Mouse (Mus musculus) gastrocnemius, postnatal 14 days (tissue): Measurements from ENCODE around the gene Clrn2. TPM values are rescaled to one million over a fixed set of nuclear protein-coding genes. Genes with fewer than 3 reads are reported as not detected.

Experiments used
- DNase-seq: peaks from one replicate; pipeline ENCODE4 v3.0.0; 2021; ENCODE audit warnings: mixed read lengths
- intact Hi-C: fragments of 180-260 bp; cut with DNase I; formaldehyde crosslinking; loops from one replicate; pipeline ENCODE4 v1.15.1; 2025; ENCODE audit warnings: low total_unique reads
- total RNA-seq, 2 experiments: library from RNA; stranded (reverse); gene quantifications; 2 replicates each; pipeline ENCODE4 v1.2.3; 2021

Clrn2 gene
- total RNA-seq, 2 experiments from 2014 or later = not detected

DNA sequence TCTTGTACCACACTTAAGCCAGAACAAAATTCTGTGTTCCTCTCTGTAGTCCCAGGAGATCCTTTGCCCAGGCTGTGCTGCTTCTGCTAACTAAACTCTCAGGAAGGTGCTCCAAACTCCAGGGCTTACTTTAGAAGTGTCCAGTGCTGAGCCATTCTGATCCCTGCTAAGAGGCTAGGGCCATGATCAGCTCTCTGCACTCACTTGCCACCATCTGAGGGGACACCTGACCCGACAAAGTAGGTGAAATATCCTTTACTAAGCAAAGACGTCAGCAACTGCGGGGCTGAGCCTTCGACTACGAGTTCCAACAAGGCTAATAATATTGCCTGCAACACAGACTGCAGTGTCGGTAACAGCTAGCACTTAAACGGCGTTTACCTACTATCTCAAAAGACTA, 4.3 kb upstream of the Clrn2 start:
- no peak for DNase-seq
- intact Hi-C loops = no loop called here

- intact Hi-C loops = no loop called here
Observed at GRCm38 (mm10) chr5:45449831-45450716, 3.5 kb upstream of the Clrn2 start, which contains the start of gene Qdpr. TSS of gene Qdpr (minus strand) at chr5:45450236.

DNA sequence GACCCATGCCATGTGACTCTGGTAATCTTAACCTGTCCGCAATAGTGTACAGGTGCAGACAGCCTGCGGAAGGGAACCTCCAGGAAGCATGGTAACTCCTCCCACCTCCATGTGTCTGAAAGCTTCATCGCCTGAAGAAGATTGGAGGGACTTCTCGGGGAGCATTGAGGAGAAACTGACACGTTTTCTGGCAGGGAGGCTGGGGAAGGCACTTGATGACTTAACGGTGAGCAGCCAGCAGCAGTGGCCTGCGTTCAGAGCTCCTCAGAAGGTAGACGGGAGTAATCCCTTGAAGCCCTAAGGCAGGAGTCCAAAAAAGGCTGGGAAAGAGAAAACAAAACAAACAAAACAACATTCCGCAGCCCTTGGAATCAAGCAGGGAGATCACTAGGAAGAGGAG, 905 bp downstream of the Clrn2 start:
- DNase-seq = no peak
- intact Hi-C loops = no loop called here

More at GRCm38 (mm10) chr5:45449831-45450716, 3.5 kb upstream of the Clrn2 start, which contains the start of gene Qdpr:
- peak; percentile 98 for DNase-seq

DNA sequence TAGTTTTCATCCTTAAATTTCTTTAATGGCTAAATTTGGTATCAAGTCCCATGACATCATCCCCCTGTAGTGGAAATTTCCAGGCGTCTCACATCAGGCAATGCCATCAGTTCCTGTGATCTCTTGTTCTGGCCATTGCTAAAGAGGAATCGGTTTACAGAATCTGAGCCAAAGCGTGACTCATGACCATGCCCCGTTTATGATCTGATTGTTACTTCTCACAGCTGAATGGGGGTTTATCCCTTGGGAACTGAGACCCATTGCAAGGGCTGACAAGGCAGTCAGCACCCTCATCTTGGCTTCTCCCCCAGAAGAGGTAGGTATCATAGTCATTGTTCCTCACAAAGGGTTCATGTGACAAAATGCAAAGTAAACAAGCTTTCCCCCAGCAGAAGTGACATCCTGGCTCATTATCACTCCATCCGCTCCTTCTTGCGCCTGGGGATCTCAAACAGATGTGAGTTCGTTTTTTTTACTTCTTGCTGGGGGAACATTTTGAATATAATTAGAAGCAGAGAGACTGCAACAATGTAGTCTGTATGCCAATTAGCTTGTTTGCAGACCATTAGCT, 19.4 kb downstream of the Clrn2 start:
- intact Hi-C loops = loop anchor here (5.0 to 10.0 kb wide), 2 partner anchors 194 to 872 kb away; partner anchors contain the start of gene Ncapg
- no peak for DNase-seq

GRCm38 (mm10) chr5:45473521-45473920, 20.0 kb downstream of the Clrn2 start:
- no peak for DNase-seq
- intact Hi-C loops = loop anchor here (5.0 to 10.0 kb wide), 2 partner anchors 194 to 871 kb away; partner anchors contain the start of gene Ncapg

DNA sequence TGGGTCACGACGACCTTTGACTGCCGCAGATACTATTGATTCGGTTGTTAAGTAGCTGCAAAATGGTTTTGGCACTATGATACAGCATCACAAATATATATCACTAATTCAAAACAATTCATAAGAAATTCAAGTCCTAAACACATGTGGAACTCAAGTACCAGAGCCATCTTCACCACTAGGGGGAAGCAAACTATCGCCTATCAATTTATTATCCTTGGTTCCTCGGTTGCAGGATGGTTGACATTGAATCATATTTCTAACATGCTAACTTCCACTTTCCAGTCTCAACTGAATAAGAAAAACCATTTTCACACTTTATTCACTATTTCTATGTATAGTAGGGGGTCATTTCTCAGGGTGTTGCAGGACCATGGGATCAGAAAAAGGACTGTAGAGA, 20.7 kb downstream of the Clrn2 start:
- intact Hi-C loops = loop anchor here (5.0 to 10.0 kb wide), 2 partner anchors 193 to 871 kb away; partner anchors contain the start of gene Ncapg
- no peak for DNase-seq

DNA sequence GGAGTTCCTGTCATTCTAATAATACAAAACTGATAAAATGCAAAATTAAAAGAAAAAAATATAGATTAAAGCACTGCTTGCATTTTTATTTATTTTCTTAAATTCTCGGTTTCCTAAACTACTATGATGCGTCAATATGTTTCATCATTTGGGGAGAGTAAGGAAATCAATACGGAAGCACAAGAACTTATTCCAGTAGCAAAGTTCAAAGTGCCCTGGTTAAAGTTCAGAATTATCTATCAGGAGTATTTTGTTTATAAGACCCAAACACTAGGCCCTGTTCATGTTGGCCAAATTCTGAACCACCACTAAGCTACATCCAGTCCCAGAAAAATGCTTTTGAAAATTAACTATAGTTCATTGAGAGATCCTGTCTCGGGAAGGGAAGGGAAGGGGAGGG, 21.2 kb downstream of the Clrn2 start:
- DNase-seq = no peak
- intact Hi-C loops = loop anchor here (5.0 to 10.0 kb wide), 2 partner anchors 193 to 870 kb away; partner anchors contain the start of gene Ncapg

DNA sequence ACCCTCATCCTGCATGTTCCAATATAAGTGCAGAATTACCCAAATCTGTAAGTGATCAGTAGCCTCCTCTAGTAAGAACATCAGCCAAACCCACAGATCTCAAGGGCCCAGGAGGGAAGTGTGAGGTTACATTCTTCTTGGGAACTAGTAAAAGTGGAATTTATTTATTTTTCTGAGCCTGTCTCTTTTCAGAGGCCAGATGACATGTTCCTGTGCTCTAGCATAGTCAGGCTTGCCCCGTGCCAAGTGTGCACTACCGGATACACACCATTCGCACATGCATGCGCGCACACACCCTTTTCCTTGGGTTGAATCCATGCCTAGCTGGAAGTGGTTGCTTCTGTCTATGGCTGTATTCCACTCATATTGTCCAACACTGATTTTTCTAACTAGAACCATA, 22.2 kb downstream of the Clrn2 start:
- intact Hi-C loops = loop anchor here (10.0 kb wide), 1 partner anchor 869 kb away; no protein-coding TSS in a partner anchor
- no peak for DNase-seq

DNA sequence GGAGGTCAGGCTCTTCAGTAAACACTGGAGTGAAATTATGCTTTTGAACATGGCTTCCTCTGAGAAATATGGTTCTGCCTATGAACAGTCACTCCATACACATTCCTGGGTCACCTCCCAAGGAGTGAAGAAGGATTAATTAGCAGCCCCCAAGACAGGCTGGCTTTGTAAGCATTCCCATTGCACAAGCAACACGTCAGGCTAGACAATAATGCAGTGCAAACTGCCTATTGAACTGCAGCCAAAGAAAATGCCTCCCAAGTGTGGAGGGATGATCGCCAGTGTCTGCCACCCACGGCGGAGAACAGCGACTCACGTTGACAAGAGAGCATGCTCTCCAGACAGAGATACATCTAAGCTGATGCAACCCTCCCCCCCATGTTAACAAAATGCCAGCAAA, 22.7 kb downstream of the Clrn2 start:
- intact Hi-C loops = loop anchor here (10.0 kb wide), 1 partner anchor 869 kb away; no protein-coding TSS in a partner anchor
- DNase-seq = no peak

DNA sequence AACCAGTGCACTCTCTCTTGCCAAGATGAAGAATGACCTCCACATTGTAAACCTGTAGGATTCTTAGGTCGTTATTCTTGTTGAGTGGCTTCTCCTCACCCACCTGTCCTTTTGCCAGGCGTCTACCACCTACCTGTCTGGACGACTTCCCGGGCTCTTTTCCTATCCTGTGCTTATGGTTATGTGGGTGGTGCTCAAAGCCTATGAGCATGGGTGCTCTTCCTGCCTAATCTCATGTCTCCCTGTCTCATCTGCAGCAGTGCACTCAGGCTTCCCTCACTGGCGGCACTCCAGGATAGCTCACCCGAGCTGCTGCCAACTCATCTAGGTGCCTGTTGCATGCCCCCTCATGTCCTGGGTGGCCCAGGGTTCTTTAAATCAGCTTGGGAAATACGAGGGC, 24.1 kb downstream of the Clrn2 start:
- DNase-seq = no peak
- intact Hi-C loops = loop anchor here (10.0 kb wide), 1 partner anchor 867 kb away; no protein-coding TSS in a partner anchor

DNA sequence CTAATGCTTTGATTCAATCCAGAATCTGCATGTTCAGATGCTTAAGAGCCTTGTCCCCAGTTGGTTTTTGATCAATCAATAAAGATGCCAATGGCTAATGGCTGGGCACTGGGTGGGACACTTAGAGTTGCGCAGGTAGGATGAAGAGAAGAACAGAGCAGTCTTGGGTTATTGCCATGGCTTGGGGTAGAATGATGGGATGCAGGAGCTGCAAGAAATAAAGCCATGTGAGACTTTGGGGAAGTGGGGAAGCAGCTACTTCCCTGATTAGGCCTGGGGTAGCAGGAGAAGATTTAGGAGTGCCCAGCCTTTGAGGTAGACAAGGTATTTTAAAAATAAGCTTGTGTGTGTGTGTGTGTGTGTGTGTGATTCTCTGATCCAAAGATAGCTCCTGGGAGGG, 26.5 kb downstream of the Clrn2 start:
- no peak for DNase-seq
- intact Hi-C loops = no loop called here

GRCm38 (mm10) chr5:45481125-45481524, 27.6 kb downstream of the Clrn2 start:
- intact Hi-C loops = no loop called here
- no peak for DNase-seq

GRCm38 (mm10) chr5:45482607-45483006, 29.1 kb downstream of the Clrn2 start:
- intact Hi-C loops = no loop called here

GRCm38 (mm10) chr5:45483654-45484053, 30.1 kb downstream of the Clrn2 start:
- intact Hi-C loops = no loop called here
- DNase-seq = no peak

More at GRCm38 (mm10) chr5:45482607-45483006, 29.1 kb downstream of the Clrn2 start:
- no peak for DNase-seq

GRCm38 (mm10) chr5:45491776-45492175, 38.2 kb downstream of the Clrn2 start:
- no peak for DNase-seq
- intact Hi-C loops = no loop called here

DNA sequence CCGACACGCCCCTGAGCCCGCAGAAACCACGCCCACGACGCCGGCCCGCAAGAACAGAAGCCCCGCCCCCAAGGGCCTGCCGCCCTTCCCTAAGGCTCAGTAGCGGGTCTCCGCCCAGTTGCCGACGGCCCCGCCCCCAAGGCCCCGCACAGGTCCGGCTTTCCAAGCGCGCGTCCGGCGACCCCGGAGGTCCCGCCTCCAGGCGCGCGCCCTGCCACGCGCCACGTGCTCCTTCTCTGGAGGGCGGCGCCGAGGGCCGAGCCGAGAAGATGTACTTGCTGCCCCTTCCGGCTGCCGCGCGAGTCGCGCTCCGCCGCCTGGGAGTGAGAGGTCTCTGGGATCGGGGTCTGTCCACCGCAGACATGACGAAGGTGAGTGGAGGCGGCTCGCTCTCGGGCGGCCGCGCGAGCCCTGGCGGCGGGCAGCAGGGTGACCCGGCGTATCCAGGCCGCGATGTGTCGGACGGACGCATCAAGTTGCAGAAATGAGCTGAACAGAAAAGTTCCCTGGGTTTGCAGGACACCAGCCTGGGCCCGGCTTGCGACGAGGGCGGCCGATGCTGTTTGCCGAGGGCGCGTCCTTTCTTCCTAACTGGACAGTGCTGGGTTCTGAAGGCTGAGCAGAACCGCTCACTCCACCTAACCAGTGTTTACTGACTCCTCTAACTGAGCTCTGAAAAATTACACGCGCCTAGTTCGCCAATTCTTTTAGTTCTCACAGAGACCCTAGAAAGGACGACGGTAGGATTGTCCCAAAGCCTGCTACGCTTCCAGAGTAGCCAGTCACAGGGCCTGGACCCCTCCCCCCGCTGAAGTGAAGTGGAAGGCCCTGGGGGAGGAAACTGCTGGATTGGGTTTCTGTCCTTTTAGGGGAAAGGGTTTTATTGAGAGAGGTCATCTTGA, 39.9 kb downstream of the Clrn2 start, which contains the start of gene Lap3:
Gene Lap3, plus strand, starts transcription at position 184 of the 902 bp plus-strand sequence.
- peak; percentile 100 for DNase-seq
- intact Hi-C loops = no loop called here

DNA sequence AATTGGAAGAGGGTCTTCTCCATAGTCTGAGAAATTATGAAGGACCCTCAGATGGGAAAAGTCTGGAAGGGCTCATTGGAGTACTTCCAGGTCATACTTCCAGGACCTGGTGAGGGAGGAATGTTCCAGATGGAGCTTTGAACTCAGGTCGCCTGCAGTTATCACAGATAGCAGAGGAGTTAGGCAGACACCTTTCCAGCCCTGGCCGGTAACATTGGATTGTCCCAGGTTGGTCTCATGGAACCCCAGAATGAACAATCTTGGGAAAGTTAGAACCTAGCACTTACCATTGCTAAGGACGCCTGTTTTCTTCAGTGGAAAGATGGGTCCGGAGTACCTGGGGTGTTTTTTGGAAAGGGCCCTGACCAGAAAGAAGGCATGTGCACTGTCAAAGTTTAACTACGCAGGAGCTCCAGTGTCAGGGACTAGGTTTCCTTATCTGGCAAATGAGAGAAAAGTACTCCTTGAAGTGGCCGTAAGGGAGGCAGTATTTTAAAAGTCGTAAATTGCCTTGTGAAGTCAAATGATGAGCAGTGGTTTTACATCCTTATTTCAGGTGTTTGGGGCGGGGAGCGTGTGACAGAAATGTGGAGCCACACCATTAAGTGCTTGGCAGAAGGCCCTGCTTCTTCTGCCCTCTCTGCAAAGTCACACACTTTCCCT, 40.7 kb downstream of the Clrn2 start:
- intact Hi-C loops = no loop called here
- no peak for DNase-seq

DNA sequence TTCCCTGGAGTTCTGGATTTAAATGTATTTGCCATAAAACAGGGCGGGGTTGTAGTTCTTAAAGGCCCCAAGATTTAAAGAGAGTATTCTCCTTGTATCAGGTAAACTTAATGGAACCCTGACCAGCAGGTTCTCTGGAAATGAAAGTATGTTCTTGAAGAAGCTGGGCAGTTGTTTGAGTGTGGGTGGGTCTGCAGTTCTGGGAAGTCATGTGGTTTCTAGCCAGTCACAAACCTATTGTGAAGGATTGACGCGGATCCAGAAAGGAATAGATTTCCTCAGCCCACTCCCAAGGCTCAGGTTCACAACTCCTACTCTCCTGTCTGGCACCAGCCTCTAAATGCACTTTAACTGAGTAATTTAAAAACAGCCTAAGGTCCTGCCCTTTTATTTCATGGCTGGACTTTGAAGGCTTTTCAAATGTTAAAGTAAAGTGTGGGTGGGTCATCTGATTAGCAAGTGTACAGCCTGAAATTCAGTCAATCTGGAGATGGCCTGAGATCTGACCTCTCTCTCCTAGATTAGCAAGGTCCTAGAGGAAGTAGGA, 42.0 kb downstream of the Clrn2 start:
- no peak for DNase-seq
- intact Hi-C loops = no loop called here
